Mouse (Mus musculus): ENCODE results near the gene Gm17949.

GRCm38 (mm10) chr17:57060231-57060801, 49.0 kb downstream of the Gm17949 start:
- TF ChIP-seq CTCF (IDR thresholded peaks at IDR 0.05; ENCODE audit: borderline replicate concordance, control insufficient read depth, extremely low read depth, insufficient read depth, low read length, poor library complexity) (peak; percentile 83; the same call in 1 of the 2 replicates), POLR2A (IDR thresholded peaks at IDR 0.05; ENCODE audit: control insufficient read depth, extremely low read depth, insufficient read depth, low read length, poor library complexity) (peak; percentile 50; the same call in 1 of the 2 replicates)
